Mouse (Mus musculus): ENCODE results near the gene Ap5m1. TPM values are rescaled to one million over a fixed set of nuclear protein-coding genes. Genes with fewer than 3 reads are reported as not detected.

Ap5m1 gene
- polyA plus RNA-seq (2012; ENCODE audit: insufficient read depth, insufficient read length, low replicate concordance, missing spikeins) = not detected in 2 replicates

- WGBS = under 1% methylated on average over 57 of the region's 62 CpGs
- Histone ChIP-seq H3K27ac (ENCODE audit: insufficient read depth, low read depth, low read length) (peak within 1 kb of the TSS; percentile 56), H3K4me3 (ENCODE audit: insufficient read depth, low read depth, low read length) (peak within 1 kb of the TSS; percentile 81), H3K4me1 (ENCODE audit: control insufficient read depth, insufficient read depth, low read length) (no peaks in the 10 kb centered on the region)
- TF ChIP-seq POLR2A (IDR thresholded peaks at IDR 0.05; ENCODE audit: insufficient read depth, low read depth, low read length) = no peak
- TF ChIP-seq CTCF (IDR thresholded peaks at IDR 0.05; ENCODE audit: insufficient read depth, low read depth, low read length) = no peak
Measured at GRCm38 (mm10) chr14:49065529-49066273, at the start of gene Ap5m1. Gene Ap5m1 (plus strand): TSS chr14:49066097.

GRCm38 (mm10) chr14:49019765-49020164 is 46.1 kb upstream of the Ap5m1 start:
- no peak overlapping the region for H3K27ac ChIP-seq (ENCODE audit: insufficient read depth, low read depth, low read length)
- no peak overlapping the region for H3K4me3 ChIP-seq (ENCODE audit: insufficient read depth, low read depth, low read length)
- 78% methylated on average over 5 of the region's 5 CpGs for WGBS
- no peaks in the 10 kb centered on the region for H3K4me1 ChIP-seq (ENCODE audit: control insufficient read depth, insufficient read depth, low read length)
- TF ChIP-seq CTCF (IDR thresholded peaks at IDR 0.05; ENCODE audit: insufficient read depth, low read depth, low read length) = no peak
- no peak for TF ChIP-seq POLR2A (IDR thresholded peaks at IDR 0.05; ENCODE audit: insufficient read depth, low read depth, low read length)

- H3K4me1 ChIP-seq (ENCODE audit: control insufficient read depth, insufficient read depth, low read length) = no peaks in the 10 kb centered on the region
- WGBS = 83% methylated on average over 6 of the region's 6 CpGs
- no peak for TF ChIP-seq POLR2A (IDR thresholded peaks at IDR 0.05; ENCODE audit: insufficient read depth, low read depth, low read length)
- TF ChIP-seq CTCF (IDR thresholded peaks at IDR 0.05; ENCODE audit: insufficient read depth, low read depth, low read length) = no peak
- no peak overlapping the region for H3K27ac ChIP-seq (ENCODE audit: insufficient read depth, low read depth, low read length)
- H3K4me3 ChIP-seq (ENCODE audit: insufficient read depth, low read depth, low read length) = no peak overlapping the region
Measured at GRCm38 (mm10) chr14:49027040-49027778, 38.7 kb upstream of the Ap5m1 start.

- no peak overlapping the region for H3K4me3 ChIP-seq (ENCODE audit: insufficient read depth, low read depth, low read length)
- TF ChIP-seq CTCF (IDR thresholded peaks at IDR 0.05; ENCODE audit: insufficient read depth, low read depth, low read length) = no peak
- no peak for TF ChIP-seq POLR2A (IDR thresholded peaks at IDR 0.05; ENCODE audit: insufficient read depth, low read depth, low read length)
- WGBS = 40% methylated on average over 3 of the region's 3 CpGs
- no peak overlapping the region for H3K27ac ChIP-seq (ENCODE audit: insufficient read depth, low read depth, low read length)
- H3K4me1 ChIP-seq (ENCODE audit: control insufficient read depth, insufficient read depth, low read length) = no peaks in the 10 kb centered on the region
Measured at GRCm38 (mm10) chr14:49027779-49028368, 38.0 kb upstream of the Ap5m1 start.

- H3K4me3 ChIP-seq (ENCODE audit: insufficient read depth, low read depth, low read length) = no peak overlapping the region
- H3K27ac ChIP-seq (ENCODE audit: insufficient read depth, low read depth, low read length) = no peak overlapping the region
- no peak for TF ChIP-seq POLR2A (IDR thresholded peaks at IDR 0.05; ENCODE audit: insufficient read depth, low read depth, low read length)
- no peak for TF ChIP-seq CTCF (IDR thresholded peaks at IDR 0.05; ENCODE audit: insufficient read depth, low read depth, low read length)
- no peaks in the 10 kb centered on the region for H3K4me1 ChIP-seq (ENCODE audit: control insufficient read depth, insufficient read depth, low read length)
- 91% methylated on average over 5 of the region's 5 CpGs for WGBS
Measured at GRCm38 (mm10) chr14:49028991-49029390, 36.9 kb upstream of the Ap5m1 start.

- Histone ChIP-seq H3K4me1 (ENCODE audit: control insufficient read depth, insufficient read depth, low read length) (no peaks in the 10 kb centered on the region), H3K4me3 (ENCODE audit: insufficient read depth, low read depth, low read length) (no peak overlapping the region), H3K27ac (ENCODE audit: insufficient read depth, low read depth, low read length) (no peak overlapping the region)
- no peak for TF ChIP-seq CTCF (IDR thresholded peaks at IDR 0.05; ENCODE audit: insufficient read depth, low read depth, low read length)
- TF ChIP-seq POLR2A (IDR thresholded peaks at IDR 0.05; ENCODE audit: insufficient read depth, low read depth, low read length) = no peak
- WGBS = 86% methylated on average over 4 of the region's 4 CpGs
Measured at GRCm38 (mm10) chr14:49045610-49046009, 20.3 kb upstream of the Ap5m1 start.

GRCm38 (mm10) chr14:49049492-49049891 is 16.4 kb upstream of the Ap5m1 start:
- Histone ChIP-seq H3K4me1 (ENCODE audit: control insufficient read depth, insufficient read depth, low read length) (no peaks in the 10 kb centered on the region), H3K27ac (ENCODE audit: insufficient read depth, low read depth, low read length) (no peak overlapping the region), H3K4me3 (ENCODE audit: insufficient read depth, low read depth, low read length) (no peak overlapping the region)
- TF ChIP-seq CTCF (IDR thresholded peaks at IDR 0.05; ENCODE audit: insufficient read depth, low read depth, low read length) (no peak), POLR2A (IDR thresholded peaks at IDR 0.05; ENCODE audit: insufficient read depth, low read depth, low read length) (no peak)

GRCm38 (mm10) chr14:49063838-49064237 is 2.1 kb upstream of the Ap5m1 start:
- no peak overlapping the region for H3K4me3 ChIP-seq (ENCODE audit: insufficient read depth, low read depth, low read length)
- TF ChIP-seq POLR2A (IDR thresholded peaks at IDR 0.05; ENCODE audit: insufficient read depth, low read depth, low read length) (no peak), CTCF (IDR thresholded peaks at IDR 0.05; ENCODE audit: insufficient read depth, low read depth, low read length) (no peak)
- 85% methylated on average over 2 of the region's 2 CpGs for WGBS
- no peak overlapping the region for H3K27ac ChIP-seq (ENCODE audit: insufficient read depth, low read depth, low read length)
- H3K4me1 ChIP-seq (ENCODE audit: control insufficient read depth, insufficient read depth, low read length) = no peaks in the 10 kb centered on the region

All from olfactory bulb, adult 2 months (tissue).